In genomic region chr1:113495987-113496386, GRCm38 (mm10) we compare ENCODE assay signal across 31 mouse cellular contexts.
"Had no signal": no experiment of that assay in that cellular context is flagged by ENCODE, and none has a peak within 500 bp of the region (broad histone marks: within the 10 kb centered on the region; RNA-seq: fewer than 3 reads in every experiment).

No protein-coding gene starts in this region.

- H3K27me3 ChIP-seq: limb, embryonic 12.5 days; limb, embryonic 13.5 days; limb, embryonic 15.5 days; liver, embryonic 12.5 days; liver, embryonic 13.5 days; liver, embryonic 15.5 days; lung, embryonic 15.5 days; megakaryocyte, embryonic 14.5 days; midbrain, embryonic 12.5 days; midbrain, embryonic 13.5 days; midbrain, embryonic 15.5 days had no signal

- H3K4me2 ChIP-seq: limb, embryonic 12.5 days; limb, embryonic 13.5 days; limb, embryonic 15.5 days; liver, embryonic 11.5 days; liver, embryonic 12.5 days; liver, embryonic 13.5 days; liver, embryonic 15.5 days; lung, embryonic 14.5 days; lung, embryonic 15.5 days; midbrain, embryonic 11.5 days; midbrain, embryonic 12.5 days; midbrain, embryonic 13.5 days; midbrain, embryonic 15.5 days had no signal

- H3K9me3 ChIP-seq: limb, embryonic 10.5 days; limb, embryonic 12.5 days; limb, embryonic 13.5 days; limb, embryonic 15.5 days; liver, embryonic 12.5 days; liver, embryonic 13.5 days; liver, embryonic 15.5 days; lung, embryonic 15.5 days; midbrain, embryonic 12.5 days; midbrain, embryonic 13.5 days; midbrain, embryonic 15.5 days had no signal

- DNase-seq: left cerebral cortex, postnatal 4 days; liver; liver, embryonic 13.5 days; liver, postnatal 0 days; lung, adult 18-20 months; lung, adult 2 months; lung, embryonic 14.5 days; lung, postnatal 10 days; lung, postnatal 14 days; lung, postnatal 36 days; lung, postnatal 4 days; midbrain, embryonic 14.5 days had no signal

- H3K36me3 ChIP-seq: limb, embryonic 10.5 days; limb, embryonic 12.5 days; limb, embryonic 13.5 days; limb, embryonic 15.5 days; liver, embryonic 12.5 days; liver, embryonic 13.5 days; liver, embryonic 15.5 days; lung, embryonic 15.5 days; midbrain, embryonic 10.5 days; midbrain, embryonic 12.5 days; midbrain, embryonic 13.5 days; midbrain, embryonic 15.5 days had no signal

- ATAC-seq: liver, embryonic 12.5 days; liver, postnatal 0 days; lung, postnatal 0 days; midbrain, embryonic 13.5 days; midbrain, embryonic 15.5 days; midbrain, embryonic 16.5 days had no signal

- H3K27ac ChIP-seq: limb, embryonic 10.5 days; limb, embryonic 12.5 days; limb, embryonic 13.5 days; limb, embryonic 15.5 days; liver, embryonic 12.5 days; liver, embryonic 13.5 days; liver, embryonic 14.5 days; liver, embryonic 15.5 days; lung, embryonic 15.5 days; macrophage; midbrain, embryonic 10.5 days; midbrain, embryonic 12.5 days; midbrain, embryonic 13.5 days; midbrain, embryonic 15.5 days had no signal

- H3K9ac ChIP-seq: limb, embryonic 12.5 days; limb, embryonic 13.5 days; limb, embryonic 15.5 days; liver, embryonic 12.5 days; liver, embryonic 13.5 days; liver, embryonic 14.5 days; liver, embryonic 15.5 days; liver, postnatal 0 days; lung, embryonic 14.5 days; lung, embryonic 15.5 days; midbrain, embryonic 12.5 days; midbrain, embryonic 13.5 days; midbrain, embryonic 15.5 days had no signal

- H3K4me3 ChIP-seq: limb, embryonic 10.5 days; limb, embryonic 12.5 days; limb, embryonic 13.5 days; limb, embryonic 15.5 days; liver, embryonic 12.5 days; liver, embryonic 13.5 days; liver, embryonic 15.5 days; lung, embryonic 15.5 days; megakaryocyte, embryonic 14.5 days; midbrain, embryonic 10.5 days; midbrain, embryonic 12.5 days; midbrain, embryonic 13.5 days; midbrain, embryonic 15.5 days; myocyte had no signal

- H3K4me1 ChIP-seq: limb, embryonic 10.5 days; limb, embryonic 12.5 days; limb, embryonic 13.5 days; limb, embryonic 15.5 days; liver, embryonic 12.5 days; liver, embryonic 13.5 days; liver, embryonic 15.5 days; lung, embryonic 15.5 days; megakaryocyte, embryonic 14.5 days; midbrain, embryonic 10.5 days; midbrain, embryonic 12.5 days; midbrain, embryonic 13.5 days; midbrain, embryonic 15.5 days had no signal
